Mouse (Mus musculus) frontal cortex, adult (tissue): Measurements from ENCODE around the gene Anapc7.
A peak's percentile ranks its signal among the peaks of the same experiment; 100 is the strongest.

Experiments used
- ATAC-seq: cut with Nextera tagmentation; 2 replicates; pipeline ENCODE4 v1.9.2; 2017; ENCODE audit warnings: mild to moderate bottlenecking, moderate library complexity, mixed read lengths; ENCODE audit not compliant: low TSS enrichment

The Anapc7 gene

DNA sequence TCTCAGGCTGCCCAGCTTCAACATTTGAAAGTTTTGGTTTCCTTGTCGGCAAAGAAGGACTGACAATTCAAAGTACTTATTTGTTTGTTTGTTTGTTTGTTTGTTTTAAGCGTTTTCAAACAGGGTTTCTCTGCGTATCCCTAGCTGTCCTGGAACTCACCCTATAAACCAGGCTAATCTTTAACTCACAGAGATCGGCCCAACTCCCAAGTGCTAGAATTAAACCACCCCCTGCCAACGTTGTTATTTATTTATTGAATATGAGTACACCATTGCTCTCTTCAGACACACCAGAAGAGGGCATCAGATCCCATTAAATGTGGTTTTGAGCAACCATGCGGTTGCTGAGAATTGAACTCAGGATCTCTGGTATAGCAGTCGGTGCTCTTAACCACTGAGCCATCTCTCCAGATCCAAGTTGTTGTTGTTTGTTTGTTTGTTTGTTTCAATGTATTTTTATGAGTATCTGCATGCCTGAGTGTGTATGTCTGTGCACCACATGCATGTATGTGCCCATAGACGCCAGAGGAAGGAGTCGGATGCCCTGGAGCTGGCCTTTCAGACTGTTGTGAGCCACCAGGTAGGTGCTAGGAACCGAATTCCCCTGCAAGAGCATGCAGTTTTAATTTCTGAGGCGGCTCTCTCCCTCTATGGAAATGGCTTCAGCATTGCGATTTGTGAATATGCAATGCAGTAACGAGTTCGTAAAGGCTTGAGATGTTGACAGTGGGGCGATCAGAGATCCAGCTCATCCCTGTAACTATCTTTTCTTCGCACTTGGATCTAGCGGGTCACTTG is at the start of gene Anapc7:
Gene Anapc7, plus strand, starts transcription at position 423 of the 798 bp plus-strand sequence.
- peak; percentile 41 for ATAC-seq

- ATAC-seq = peak; percentile 93
These were observed 49.2 kb upstream of the Anapc7 start, which contains the start of gene Fam216a for GRCm38 (mm10) chr5:122372192-122372769. Gene Fam216a (minus strand): TSS chr5:122372364.

GRCm38 (mm10) chr5:122372878-122373277 is 48.6 kb upstream of the Anapc7 start:
- no peak for ATAC-seq

GRCm38 (mm10) chr5:122377101-122377833 is 44.2 kb upstream of the Anapc7 start:
- no peak for ATAC-seq

- ATAC-seq = no peak
These were observed 43.3 kb upstream of the Anapc7 start for GRCm38 (mm10) chr5:122378171-122378570.

GRCm38 (mm10) chr5:122379374-122380155 is 41.9 kb upstream of the Anapc7 start:
- peak; percentile 85 for ATAC-seq

- ATAC-seq = no peak
These were observed 31.5 kb upstream of the Anapc7 start for GRCm38 (mm10) chr5:122390006-122390405.

DNA sequence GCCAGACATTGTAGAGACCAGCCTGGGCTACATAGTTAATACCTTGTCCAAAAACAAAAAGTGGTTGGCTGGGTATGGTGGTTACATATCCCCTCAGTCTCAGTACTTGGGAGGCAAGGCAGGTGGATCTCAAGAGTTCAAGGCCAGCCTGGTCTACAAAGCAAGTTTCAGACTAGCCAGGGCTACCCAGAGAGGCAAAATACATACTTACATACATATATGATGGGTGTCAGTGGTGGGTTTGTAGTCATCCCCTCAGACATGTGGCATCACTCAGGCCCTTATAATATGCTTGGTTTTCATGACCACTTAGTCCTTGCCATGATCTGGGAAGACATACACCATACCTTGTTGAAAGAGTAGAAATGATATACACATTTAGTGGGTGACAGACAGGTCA is 30.8 kb upstream of the Anapc7 start:
- no peak for ATAC-seq

DNA sequence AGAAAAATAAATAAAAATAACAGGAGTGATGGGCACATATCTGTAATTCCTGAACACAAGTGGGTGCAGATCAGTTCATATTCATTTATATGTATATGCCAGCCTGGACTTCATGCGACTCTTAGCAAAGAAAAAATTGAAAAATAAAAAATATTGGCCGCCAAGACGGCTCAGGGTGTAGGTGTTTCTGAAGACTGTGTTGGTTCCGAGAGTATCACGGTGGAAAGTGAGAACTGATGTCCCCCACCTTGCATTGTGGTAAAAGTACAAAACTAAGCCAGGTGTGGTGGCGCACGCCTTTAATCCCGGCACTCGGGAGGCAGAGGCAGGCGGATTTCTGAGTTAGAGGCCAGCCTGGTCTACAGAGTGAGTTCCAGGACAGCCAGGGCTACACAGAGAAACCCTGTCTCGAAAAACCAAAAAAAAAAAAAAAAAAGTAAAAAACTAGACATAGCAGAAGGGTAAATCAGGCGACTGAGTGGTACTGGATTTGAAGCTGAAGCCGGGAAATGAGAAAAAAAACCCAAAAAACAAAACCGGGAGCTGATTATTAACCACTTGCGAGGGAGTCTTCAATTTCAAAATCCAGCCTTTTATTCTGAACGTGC is 30.2 kb upstream of the Anapc7 start:
- no peak for ATAC-seq

DNA sequence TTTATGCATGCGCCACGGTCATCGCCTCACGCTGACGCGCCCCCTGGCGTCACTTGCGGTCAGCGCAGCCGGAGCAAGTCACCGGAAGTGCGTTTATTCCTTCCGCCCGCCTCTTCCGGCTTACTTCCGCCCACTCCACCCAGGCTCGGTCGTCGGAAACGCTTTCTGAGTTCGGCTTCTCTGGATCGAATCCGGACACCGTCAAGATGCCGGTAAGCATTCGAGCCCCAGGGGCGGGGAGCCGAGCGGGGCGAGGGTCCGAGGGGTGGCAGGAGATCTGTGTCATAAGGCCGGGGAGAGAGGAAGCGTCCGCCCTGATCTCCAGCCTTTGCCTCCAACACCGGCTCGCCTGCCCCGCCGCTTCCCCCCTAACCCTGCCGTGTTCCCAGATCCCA is 29.7 kb upstream of the Anapc7 start, which contains the start of gene Arpc3:
Gene Arpc3, plus strand, starts transcription at position 93 of the 395 bp plus-strand sequence.
- ATAC-seq = peak; percentile 86

- ATAC-seq = peak; percentile 43; the same call in 1 of the 2 replicates
These were observed 29.1 kb upstream of the Anapc7 start for GRCm38 (mm10) chr5:122392227-122393004.

DNA sequence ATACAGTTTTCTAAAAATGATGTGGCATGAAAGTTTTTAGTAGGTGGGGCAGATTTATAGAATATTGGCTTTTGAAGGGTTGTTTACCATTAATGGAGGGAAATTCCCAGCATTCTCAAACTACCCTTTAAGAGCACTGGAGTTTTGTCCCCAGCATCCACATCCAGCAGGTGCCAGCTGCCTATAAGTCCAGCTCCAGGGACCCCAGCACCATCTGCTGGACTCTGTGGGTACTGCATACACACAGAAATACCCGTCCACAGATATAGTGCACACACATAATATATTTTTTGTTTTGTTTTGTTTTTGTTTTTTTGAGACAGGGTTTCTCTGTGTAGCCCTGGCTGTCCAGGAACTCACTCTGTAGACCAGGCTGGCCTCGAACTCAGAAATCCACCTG is 27.6 kb upstream of the Anapc7 start:
- no peak for ATAC-seq

DNA sequence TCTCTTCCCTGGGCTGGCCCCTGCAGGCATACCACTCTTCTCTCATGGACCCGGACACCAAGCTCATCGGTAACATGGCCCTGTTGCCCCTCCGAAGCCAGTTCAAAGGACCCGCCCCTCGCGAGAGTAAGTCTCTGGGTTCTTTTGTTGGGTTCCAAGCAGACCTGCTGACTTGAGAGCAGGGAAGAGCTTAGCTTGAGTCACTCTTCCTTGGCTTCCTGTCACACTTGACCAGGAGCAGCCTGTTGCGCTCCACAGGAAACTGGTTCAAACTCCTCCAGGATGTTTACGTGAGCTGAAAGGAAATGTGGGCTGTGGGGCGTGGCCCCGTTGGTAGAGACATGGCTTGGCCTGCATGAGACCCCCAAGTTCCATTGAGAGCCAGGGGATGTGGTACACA is 24.7 kb upstream of the Anapc7 start:
- ATAC-seq = no peak

DNA sequence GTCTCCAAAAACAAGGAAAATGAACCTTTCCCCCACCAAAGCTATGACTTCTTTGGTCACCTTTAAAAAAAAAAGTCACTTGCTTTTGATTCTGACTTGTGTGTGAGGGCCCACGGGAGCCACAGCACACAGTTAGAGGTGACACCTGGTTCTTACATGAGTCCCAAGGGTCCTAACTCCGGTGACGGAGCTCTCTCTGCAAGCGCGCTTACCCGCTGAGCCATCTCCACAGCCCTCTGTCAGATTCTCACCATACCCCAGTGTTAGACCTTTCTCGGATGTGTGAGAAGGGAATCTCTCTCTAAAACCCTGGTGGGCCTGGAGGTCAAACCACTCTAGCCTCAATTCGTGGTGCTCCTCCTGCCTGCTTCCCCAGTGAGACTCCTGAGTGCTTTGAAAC is 24.0 kb upstream of the Anapc7 start:
- ATAC-seq = no peak

- no peak for ATAC-seq
These were observed 21.6 kb upstream of the Anapc7 start for GRCm38 (mm10) chr5:122399871-122400270.

GRCm38 (mm10) chr5:122400628-122401302 is 20.7 kb upstream of the Anapc7 start:
- peak; percentile 48 for ATAC-seq

DNA sequence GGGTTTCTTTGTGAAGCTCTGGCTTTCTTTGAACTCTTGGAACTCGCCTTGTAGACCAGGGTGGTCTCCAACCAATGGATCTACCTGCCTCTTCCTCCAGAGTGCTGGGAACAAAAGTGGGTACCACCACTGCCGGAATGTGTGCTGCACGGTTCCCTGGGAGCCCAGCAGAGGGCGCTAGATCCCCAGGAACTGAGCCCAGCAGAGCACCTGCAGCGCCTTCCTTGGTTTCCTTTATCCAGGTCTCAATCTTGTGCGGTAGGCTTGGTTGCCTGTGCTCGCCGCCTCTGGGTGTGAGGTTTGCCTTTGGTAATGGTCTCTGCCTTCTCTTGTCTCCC is 20.2 kb upstream of the Anapc7 start:
- peak; percentile 44 for ATAC-seq

- ATAC-seq = no peak
These were observed 19.3 kb upstream of the Anapc7 start for GRCm38 (mm10) chr5:122402160-122402559.

DNA sequence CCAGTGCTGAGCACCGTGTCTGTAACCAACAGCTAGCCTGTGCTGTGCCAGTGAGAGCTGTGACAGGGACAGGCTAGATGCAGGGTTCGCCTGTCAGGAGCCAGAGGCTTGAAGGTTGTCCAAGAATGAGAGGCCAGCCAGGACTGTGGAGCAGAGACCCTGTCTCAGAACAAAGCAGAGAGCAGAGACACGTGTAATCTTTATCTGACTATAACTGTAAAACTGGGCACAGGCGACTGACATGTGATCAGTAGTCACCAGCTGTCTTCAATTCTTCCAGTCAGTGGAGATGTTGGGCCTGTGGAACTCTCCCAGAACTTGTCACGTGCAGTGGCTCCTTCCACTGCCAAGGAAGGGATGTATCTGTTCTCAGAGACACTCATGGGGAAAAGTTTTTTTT is 18.7 kb upstream of the Anapc7 start:
- ATAC-seq = peak; percentile 45

- no peak for ATAC-seq
These were observed 18.1 kb upstream of the Anapc7 start for GRCm38 (mm10) chr5:122403362-122403761.
